Mouse (Mus musculus) myocyte (in vitro differentiated cells): ENCODE data around the gene AU021092. TPM values are rescaled to one million over a fixed set of nuclear protein-coding genes. Genes with fewer than 3 reads are reported as not detected.

Source experiments
- H3K27me3 ChIP-seq: one replicate; pipeline ENCODE4 v1.6.1; 2011; ENCODE audit not compliant: control insufficient read depth, insufficient read depth, insufficient read length
- H3K36me3 ChIP-seq: one replicate; pipeline ENCODE4 v1.6.1; 2011; ENCODE audit not compliant: control insufficient read depth, insufficient read depth
- H3K4me2 ChIP-seq: one replicate; pipeline ENCODE4 v1.6.1; 2011; ENCODE audit warnings: low read depth, control low read depth
- H3K4me3 ChIP-seq: one replicate; pipeline ENCODE4 v1.5.1; 2011; ENCODE audit warnings: mild to moderate bottlenecking, control low read depth, moderate library complexity
- H3K79me2 ChIP-seq: one replicate; pipeline ENCODE4 v1.6.1; 2011; ENCODE audit not compliant: control insufficient read depth, insufficient read depth
- H3ac ChIP-seq: one replicate; pipeline ENCODE4 v1.6.1; 2011; ENCODE audit not compliant: control insufficient read depth, insufficient read length
- CEBPB ChIP-seq: IDR thresholded peaks from 2 replicates; pipeline ENCODE4 v1.6.1; 2011; ENCODE audit warnings: mild to moderate bottlenecking, moderate library complexity; ENCODE audit not compliant: poor library complexity, insufficient read depth, severe bottlenecking
- E2F4 ChIP-seq: IDR thresholded peaks from one replicate; pipeline ENCODE4 v1.6.1; 2011; ENCODE audit warnings: mild to moderate bottlenecking, control low read depth, moderate library complexity; ENCODE audit not compliant: insufficient read depth
- MAX ChIP-seq: IDR thresholded peaks from one replicate; pipeline ENCODE4 v1.6.1; 2011; ENCODE audit warnings: low read depth, mild to moderate bottlenecking, control low read depth
- MYOD1 ChIP-seq, 3 experiments: IDR thresholded peaks; one replicate each; pipeline ENCODE4 v1.6.1; 2011; ENCODE audit warnings: control low read depth in 2 of 3, low read depth in 2 of 3, mild to moderate bottlenecking in 2 of 3, moderate library complexity in 1 of 3; ENCODE audit not compliant: insufficient read length in 2 of 3, control insufficient read depth in 1 of 3
- MYOG ChIP-seq, 3 experiments: IDR thresholded peaks; one replicate each; pipeline ENCODE4 v1.6.1; 2011; ENCODE audit warnings: control low read depth in 2 of 3, low read depth in 2 of 3, mild to moderate bottlenecking in 2 of 3; ENCODE audit not compliant: insufficient read length in 2 of 3, control insufficient read depth in 1 of 3, insufficient read depth in 1 of 3
- POLR2A ChIP-seq: IDR thresholded peaks from one replicate; pipeline ENCODE4 v1.6.1; 2011; ENCODE audit warnings: low read depth, mild to moderate bottlenecking, control low read depth, moderate library complexity; ENCODE audit not compliant: insufficient read length
- POLR2AphosphoS2 ChIP-seq: IDR thresholded peaks from one replicate; pipeline ENCODE4 v1.6.1; 2011; ENCODE audit warnings: low read depth, control low read depth; ENCODE audit not compliant: insufficient read length
- REST ChIP-seq: IDR thresholded peaks from one replicate; pipeline ENCODE4 v1.6.1; 2011; ENCODE audit warnings: mild to moderate bottlenecking, control low read depth, moderate library complexity; ENCODE audit not compliant: insufficient read depth, insufficient read length
- SRF ChIP-seq: IDR thresholded peaks from one replicate; pipeline ENCODE4 v1.6.1; 2011; ENCODE audit warnings: low read depth; ENCODE audit not compliant: control insufficient read depth, insufficient read length
- TCF12 ChIP-seq: IDR thresholded peaks from one replicate; pipeline ENCODE4 v1.6.1; 2011; ENCODE audit warnings: mild to moderate bottlenecking, control low read depth; ENCODE audit not compliant: poor library complexity, insufficient read depth, severe bottlenecking
- TCF3 ChIP-seq: IDR thresholded peaks from one replicate; pipeline ENCODE4 v1.6.1; 2011; ENCODE audit warnings: low read depth, control low read depth; ENCODE audit not compliant: insufficient read length
- USF1 ChIP-seq: IDR thresholded peaks from one replicate; pipeline ENCODE4 v1.6.1; 2011; ENCODE audit warnings: low read depth, mild to moderate bottlenecking, control low read depth, moderate library complexity
- polyA plus RNA-seq: library from polyadenylated mRNA; unstranded; fragments of >200 nt; fragmentation: generic; extraction: Trizol; gene quantifications from one replicate; pipeline ENCODE4 v1.2.1, GENCODE M21; 2012; ENCODE audit warnings: missing spikeins

The AU021092 gene
- polyA plus RNA-seq, 1 experiment = 1.3 TPM

GRCm38 (mm10) chr16:5203200-5203599 is 18.9 kb downstream of the AU021092 start:
- Histone ChIP-seq H3K36me3 (no peaks in the 10 kb centered on the region), H3K27me3 (no peaks in the 10 kb centered on the region), H3K4me2 (peak overlapping the region; percentile 97), H3K79me2 (no peaks in the 10 kb centered on the region), H3K4me3 (peak overlapping the region; percentile 40), H3ac (peak overlapping the region; percentile 25)
- TF ChIP-seq MYOG (IDR thresholded peaks at IDR 0.05; ENCODE audit: control insufficient read depth in 1 of 3, insufficient read depth in 1 of 3, insufficient read length in 2 of 3, low read depth in 2 of 3) = no peak
- TF ChIP-seq REST = no peak
- TF ChIP-seq MYOD1 (IDR thresholded peaks at IDR 0.05; ENCODE audit: control insufficient read depth in 1 of 3, insufficient read length in 2 of 3, low read depth in 2 of 3) = no peak
- no peak for TF ChIP-seq TCF12
- TF ChIP-seq USF1 = no peak
- TF ChIP-seq CEBPB = no peak
- TF ChIP-seq MAX = no peak
- TF ChIP-seq SRF = no peak
- TF ChIP-seq E2F4 = no peak
- TF ChIP-seq TCF3 = no peak
- no peak for TF ChIP-seq POLR2A
- no peak for TF ChIP-seq POLR2AphosphoS2

- Histone ChIP-seq H3K79me2 (no peaks in the 10 kb centered on the region), H3K36me3 (no peaks in the 10 kb centered on the region), H3K4me2 (peak overlapping the region; percentile 97), H3K27me3 (no peaks in the 10 kb centered on the region), H3K4me3 (peak overlapping the region; percentile 40), H3ac (peak overlapping the region; percentile 25)
- TF ChIP-seq TCF12 (no peak), E2F4 (no peak), REST (no peak), MYOD1 (IDR thresholded peaks at IDR 0.05; ENCODE audit: control insufficient read depth in 1 of 3, insufficient read length in 2 of 3, low read depth in 2 of 3) (no peak)
Measured at GRCm38 (mm10) chr16:5202681-5203080, 19.4 kb downstream of the AU021092 start.

- peaks cover 6% of the 10 kb centered on the region for H3K27me3 ChIP-seq
- no peaks in the 10 kb centered on the region for H3K36me3 ChIP-seq
- H3ac ChIP-seq = no peak overlapping the region
- no peaks in the 10 kb centered on the region for H3K79me2 ChIP-seq
- TF ChIP-seq TCF3 (no peak), POLR2AphosphoS2 (no peak), E2F4 (no peak), MYOG (IDR thresholded peaks at IDR 0.05; ENCODE audit: control insufficient read depth in 1 of 3, insufficient read depth in 1 of 3, insufficient read length in 2 of 3, low read depth in 2 of 3) (no peak), POLR2A (no peak), MAX (no peak), REST (peak; percentile 79), USF1 (no peak)
- no peak overlapping the region for H3K4me3 ChIP-seq
- H3K4me2 ChIP-seq = no peak overlapping the region
Measured at GRCm38 (mm10) chr16:5195080-5195479, 27.0 kb downstream of the AU021092 start.

GRCm38 (mm10) chr16:5186234-5186633 is 35.9 kb downstream of the AU021092 start:
- Histone ChIP-seq H3K36me3 (no peaks in the 10 kb centered on the region), H3K79me2 (no peaks in the 10 kb centered on the region), H3ac (no peak overlapping the region), H3K4me2 (peak overlapping the region; percentile 14), H3K27me3 (peaks cover 21% of the 10 kb centered on the region), H3K4me3 (no peak overlapping the region)
- TF ChIP-seq MAX = no peak
- TF ChIP-seq MYOD1 (IDR thresholded peaks at IDR 0.05; ENCODE audit: control insufficient read depth in 1 of 3, insufficient read length in 2 of 3, low read depth in 2 of 3) = peak in 2 of 3 experiments; percentile 0 to 38

- Histone ChIP-seq H3K27me3 (peaks cover 21% of the 10 kb centered on the region), H3K79me2 (no peaks in the 10 kb centered on the region), H3ac (no peak overlapping the region), H3K4me3 (no peak overlapping the region), H3K36me3 (no peaks in the 10 kb centered on the region), H3K4me2 (no peak overlapping the region)
- TF ChIP-seq MYOD1 (IDR thresholded peaks at IDR 0.05; ENCODE audit: control insufficient read depth in 1 of 3, insufficient read length in 2 of 3, low read depth in 2 of 3) = no peak
- no peak for TF ChIP-seq TCF12
- TF ChIP-seq MAX = no peak
- no peak for TF ChIP-seq USF1
- no peak for TF ChIP-seq E2F4
- TF ChIP-seq MYOG (IDR thresholded peaks at IDR 0.05; ENCODE audit: control insufficient read depth in 1 of 3, insufficient read depth in 1 of 3, insufficient read length in 2 of 3, low read depth in 2 of 3) = no peak
- no peak for TF ChIP-seq REST
- TF ChIP-seq POLR2AphosphoS2 = no peak
- no peak for TF ChIP-seq TCF3
- no peak for TF ChIP-seq CEBPB
- TF ChIP-seq POLR2A = no peak
- TF ChIP-seq SRF = no peak
Measured at GRCm38 (mm10) chr16:5185691-5186090, 36.4 kb downstream of the AU021092 start.
